Mouse (Mus musculus): ENCODE results near the gene Stub1. TPM values are rescaled to one million over a fixed set of nuclear protein-coding genes. Genes with fewer than 3 reads are reported as not detected.

Gene Stub1
- polyA plus RNA-seq, 1 experiment from 2014 or later = 118 TPM

- Histone ChIP-seq H3K4me1 (ENCODE audit: insufficient read depth) (peaks cover 54% of the 10 kb centered on the region), H3K9ac (replicated peaks) (no peak overlapping the region), H3K36me3 (replicated peaks; ENCODE audit: insufficient read depth, low read length) (peaks cover 35% of the 10 kb centered on the region)
Measured at GRCm38 (mm10) chr17:25835816-25836215, 2.6 kb upstream of the Stub1 start.

GRCm38 (mm10) chr17:25835301-25835700, 2.1 kb upstream of the Stub1 start:
- Histone ChIP-seq H3K9me3 (ENCODE audit: low read length) (no peaks in the 10 kb centered on the region), H3K27ac (ENCODE audit: low read depth) (no peak overlapping the region), H3K4me2 (ENCODE audit: low read depth, low read length) (peak overlapping the region; percentile 99), H3K4me1 (ENCODE audit: insufficient read depth) (peaks cover 58% of the 10 kb centered on the region), H3K27me3 (ENCODE audit: insufficient read depth, low read length) (no peaks in the 10 kb centered on the region), H3K4me3 (ENCODE audit: low read depth, low read length) (no peak overlapping the region), H3K9ac (replicated peaks) (no peak overlapping the region), H3K36me3 (replicated peaks; ENCODE audit: insufficient read depth, low read length) (peaks cover 35% of the 10 kb centered on the region)
- DNase-seq = no peak
- no peak for ATAC-seq
- WGBS (ENCODE audit: insufficient replicate concordance) = 87% methylated on average over 7 of the region's 7 CpGs
- TF ChIP-seq EP300 (IDR thresholded peaks at IDR 0.05; ENCODE audit: low read depth) (no peak), CTCF (IDR thresholded peaks at IDR 0.05; ENCODE audit: low read depth) (no peak)

More at GRCm38 (mm10) chr17:25835816-25836215, 2.6 kb upstream of the Stub1 start:
- H3K9me3 ChIP-seq (ENCODE audit: low read length) = no peaks in the 10 kb centered on the region
- WGBS (ENCODE audit: insufficient replicate concordance) = 91% methylated on average over 16 of the region's 16 CpGs
- ATAC-seq (no peak), DNase-seq (no peak)
- no peak overlapping the region for H3K27ac ChIP-seq (ENCODE audit: low read depth)
- H3K27me3 ChIP-seq (ENCODE audit: insufficient read depth, low read length) = no peaks in the 10 kb centered on the region
- H3K4me3 ChIP-seq (ENCODE audit: low read depth, low read length) = no peak overlapping the region
- H3K4me2 ChIP-seq (ENCODE audit: low read depth, low read length) = peak overlapping the region; percentile 18; the same call in 1 of the 2 replicates
- TF ChIP-seq EP300 (IDR thresholded peaks at IDR 0.05; ENCODE audit: low read depth) = no peak

- H3K27ac ChIP-seq (ENCODE audit: low read depth) = peak overlapping the region; percentile 99
- H3K4me1 ChIP-seq (ENCODE audit: insufficient read depth) = peaks cover 62% of the 10 kb centered on the region
- 76% methylated on average over 12 of the region's 12 CpGs for WGBS (ENCODE audit: insufficient replicate concordance)
- no peaks in the 10 kb centered on the region for H3K27me3 ChIP-seq (ENCODE audit: insufficient read depth, low read length)
- DNase-seq (no peak), ATAC-seq (no peak)
- peak overlapping the region; percentile 99 for H3K4me2 ChIP-seq (ENCODE audit: low read depth, low read length)
- TF ChIP-seq CTCF (IDR thresholded peaks at IDR 0.05; ENCODE audit: low read depth) (no peak), EP300 (IDR thresholded peaks at IDR 0.05; ENCODE audit: low read depth) (no peak)
- peak overlapping the region; percentile 75 for H3K4me3 ChIP-seq (ENCODE audit: low read depth, low read length)
- peaks cover 32% of the 10 kb centered on the region for H3K36me3 ChIP-seq (replicated peaks; ENCODE audit: insufficient read depth, low read length)
- no peaks in the 10 kb centered on the region for H3K9me3 ChIP-seq (ENCODE audit: low read length)
- peak overlapping the region; percentile 84 for H3K9ac ChIP-seq (replicated peaks)
Measured at GRCm38 (mm10) chr17:25834595-25835222, 1.5 kb upstream of the Stub1 start.

GRCm38 (mm10) chr17:25833961-25834594, 874 bp upstream of the Stub1 start:
- Histone ChIP-seq H3K27me3 (ENCODE audit: insufficient read depth, low read length) (no peaks in the 10 kb centered on the region), H3K4me3 (ENCODE audit: low read depth, low read length) (peak overlapping the region; percentile 75), H3K4me1 (ENCODE audit: insufficient read depth) (peaks cover 67% of the 10 kb centered on the region), H3K36me3 (replicated peaks; ENCODE audit: insufficient read depth, low read length) (peaks cover 26% of the 10 kb centered on the region), H3K27ac (ENCODE audit: low read depth) (peak overlapping the region; percentile 99), H3K9ac (replicated peaks) (peak overlapping the region; percentile 84), H3K4me2 (ENCODE audit: low read depth, low read length) (peak overlapping the region; percentile 99), H3K9me3 (ENCODE audit: low read length) (no peaks in the 10 kb centered on the region)
- TF ChIP-seq CTCF (IDR thresholded peaks at IDR 0.05; ENCODE audit: low read depth) (no peak), EP300 (IDR thresholded peaks at IDR 0.05; ENCODE audit: low read depth) (no peak)
- WGBS (ENCODE audit: insufficient replicate concordance) = 33% methylated on average over 6 of the region's 6 CpGs
- DNase-seq (no peak), ATAC-seq (no peak)

GRCm38 (mm10) chr17:25832436-25833290, 541 bp downstream of the Stub1 start:
- Histone ChIP-seq H3K27me3 (ENCODE audit: insufficient read depth, low read length) (no peaks in the 10 kb centered on the region), H3K4me3 (ENCODE audit: low read depth, low read length) (peak overlapping the region; percentile 75), H3K4me2 (ENCODE audit: low read depth, low read length) (peak overlapping the region; percentile 99), H3K4me1 (ENCODE audit: insufficient read depth) (peaks cover 70% of the 10 kb centered on the region), H3K27ac (ENCODE audit: low read depth) (peak overlapping the region; percentile 99), H3K9me3 (ENCODE audit: low read length) (no peaks in the 10 kb centered on the region), H3K36me3 (replicated peaks; ENCODE audit: insufficient read depth, low read length) (peaks cover 21% of the 10 kb centered on the region), H3K9ac (replicated peaks) (peak overlapping the region; percentile 84)
- DNase-seq (peak; percentile 99), ATAC-seq (peak; percentile 89)
- WGBS (ENCODE audit: insufficient replicate concordance) = 1% methylated on average over 66 of the region's 77 CpGs
- no peak for TF ChIP-seq EP300 (IDR thresholded peaks at IDR 0.05; ENCODE audit: low read depth)
- no peak for TF ChIP-seq CTCF (IDR thresholded peaks at IDR 0.05; ENCODE audit: low read depth)
